ENCODE assay signal across 28 mouse cellular contexts in genomic region chr19:19199534-19199933, GRCm38 (mm10).
A peak's percentile ranks its signal among the peaks of the same experiment; 100 is the strongest.
DNase-seq lines count a peak whose midpoint lies in the region; ATAC-seq and TF ChIP-seq lines count a peak whose summit lies in the region.
"Had no signal": no experiment of that assay in that cellular context is flagged by ENCODE, and none has a peak within 500 bp of the region (broad histone marks: within the 10 kb centered on the region; RNA-seq: fewer than 3 reads in every experiment).

No protein-coding gene starts in this region.

- no peaks in the 10 kb centered on the region for H3K36me3 ChIP-seq in heart, embryonic 15.5 days
- no peaks in the 10 kb centered on the region for H3K36me3 ChIP-seq in heart, embryonic 11.5 days (ENCODE audit: control insufficient read depth, insufficient read depth, low read length)
- H3K36me3 ChIP-seq: embryonic facial prominence, embryonic 13.5 days; G1E; kidney, embryonic 15.5 days; liver, embryonic 12.5 days; midbrain, embryonic 12.5 days had no signal

- no peak for TF ChIP-seq CTCF in lung, adult 2 months (IDR thresholded peaks at IDR 0.05; ENCODE audit: insufficient read depth, low read length)

- H3K4me2 ChIP-seq in heart, embryonic 15.5 days: no peak overlapping the region
- no peak overlapping the region for H3K4me2 ChIP-seq in heart, embryonic 11.5 days
- H3K4me2 ChIP-seq: embryonic facial prominence, embryonic 13.5 days; kidney, embryonic 15.5 days; liver, embryonic 12.5 days; midbrain, embryonic 12.5 days had no signal

- DNase-seq in frontal cortex, postnatal 10 days (ENCODE audit: low spot score in 2 of 2): no peak
- DNase-seq in lung, postnatal 36 days: peak; percentile 1
- DNase-seq in lung, adult 2 months: no peak
- peak; percentile 22 to 23 for DNase-seq in right cerebral cortex, postnatal 10 days (ENCODE audit: low spot score in 2 of 2)
- no peak for DNase-seq in gastrocnemius, postnatal 14 days
- DNase-seq: adrenal gland, adult 8-10 months; cerebellum, adult 11 months; cerebellum, adult 9-11 months; embryo, embryonic 11 days; gastrocnemius, postnatal 10 days; kidney, adult 18-20 months; kidney, postnatal 25 days; lung, adult 18-20 months; thymus, adult 2 months; thymus, postnatal 36 days had no signal

- 50% methylated on average over 8 of the region's 8 CpGs for WGBS in heart, embryonic 15.5 days
- WGBS in heart, embryonic 11.5 days (ENCODE audit: insufficient replicate concordance): 57% methylated on average over 8 of the region's 8 CpGs
- WGBS in lung, adult 2 months: 65% methylated on average over 8 of the region's 8 CpGs

- no peaks in the 10 kb centered on the region for H3K27me3 ChIP-seq in heart, embryonic 15.5 days
- H3K27me3 ChIP-seq in heart, embryonic 11.5 days (ENCODE audit: control insufficient read depth, insufficient read depth, low read length): no peaks in the 10 kb centered on the region
- H3K27me3 ChIP-seq: embryonic facial prominence, embryonic 13.5 days; kidney, embryonic 15.5 days; liver, embryonic 12.5 days; megakaryocyte, embryonic 14.5 days; midbrain, embryonic 12.5 days had no signal

- H3K9me3 ChIP-seq in heart, embryonic 15.5 days (replicated peaks): no peaks in the 10 kb centered on the region
- no peaks in the 10 kb centered on the region for H3K9me3 ChIP-seq in heart, embryonic 11.5 days (replicated peaks; ENCODE audit: control insufficient read depth, low read length)
- H3K9me3 ChIP-seq: embryonic facial prominence, embryonic 13.5 days; G1E; kidney, embryonic 15.5 days; liver, embryonic 12.5 days had no signal

- ATAC-seq in frontal cortex, adult (ENCODE audit: low TSS enrichment): peak; percentile 57
- peak; percentile 53; the same call in 1 of the 2 replicates for ATAC-seq in heart, embryonic 15.5 days (replicated peaks; ENCODE audit: insufficient number of reproducible peaks, insufficient read depth, low FRiP score, low read depth)
- no peak for ATAC-seq in heart, embryonic 11.5 days (replicated peaks; ENCODE audit: insufficient number of reproducible peaks, low FRiP score, low TSS enrichment)
- ATAC-seq: forebrain, embryonic 16.5 days; hindbrain, embryonic 16.5 days; liver, embryonic 12.5 days had no signal

- no peak for TF ChIP-seq POLR2A in lung, adult 2 months (IDR thresholded peaks at IDR 0.05; ENCODE audit: borderline replicate concordance, extremely low read depth, low read depth, low read length)

- H3K27ac ChIP-seq in heart, embryonic 15.5 days: peak overlapping the region; percentile 37; the same call in 1 of the 2 replicates
- H3K27ac ChIP-seq in heart, embryonic 11.5 days (ENCODE audit: low read depth, low read length): no peak overlapping the region
- H3K27ac ChIP-seq: embryonic facial prominence, embryonic 13.5 days; kidney, embryonic 15.5 days; layer of hippocampus, adult 2 months; liver, embryonic 12.5 days; midbrain, embryonic 12.5 days had no signal

- intact Hi-C loops in gastrocnemius, postnatal 14 days (cut with DNase I; ENCODE audit: low total_unique reads): no loop called here

- H3K4me1 ChIP-seq in heart, embryonic 15.5 days (replicated peaks): no peaks in the 10 kb centered on the region
- no peaks in the 10 kb centered on the region for H3K4me1 ChIP-seq in heart, embryonic 11.5 days (ENCODE audit: control insufficient read depth, insufficient read depth, low read length)
- H3K4me1 ChIP-seq in lung, adult 2 months (ENCODE audit: control insufficient read depth, insufficient read depth, low read length): no peaks in the 10 kb centered on the region
- H3K4me1 ChIP-seq: embryonic facial prominence, embryonic 13.5 days; kidney, embryonic 15.5 days; liver, embryonic 12.5 days; midbrain, embryonic 12.5 days had no signal

- no peak overlapping the region for H3K4me3 ChIP-seq in heart, embryonic 15.5 days
- H3K4me3 ChIP-seq in heart, embryonic 11.5 days (ENCODE audit: low read depth, low read length): no peak overlapping the region
- H3K4me3 ChIP-seq in lung, adult 2 months (replicated peaks; ENCODE audit: extremely low read depth, low read depth, low read length): no peak overlapping the region
- H3K4me3 ChIP-seq: embryonic facial prominence, embryonic 13.5 days; erythroblast, embryonic 14.5 days; kidney, embryonic 15.5 days; layer of hippocampus, adult 2 months; liver, embryonic 12.5 days; megakaryocyte, embryonic 14.5 days; midbrain, embryonic 12.5 days had no signal

- no peak overlapping the region for H3K9ac ChIP-seq in heart, embryonic 15.5 days
- H3K9ac ChIP-seq in heart, embryonic 11.5 days (ENCODE audit: low read depth, low read length): no peak overlapping the region
- H3K9ac ChIP-seq: embryonic facial prominence, embryonic 13.5 days; kidney, embryonic 15.5 days; liver, embryonic 12.5 days; midbrain, embryonic 12.5 days had no signal

Comparison
In these comparisons a context has a peak if more than half of its experiments do, and no peak if none do; other contexts are left out.
1. DNase-seq: peak in lung, postnatal 36 days (single experiment) and right cerebral cortex, postnatal 10 days (2 of 2); none in frontal cortex, postnatal 10 days (0 of 2), lung, adult 2 months (single experiment) and gastrocnemius, postnatal 14 days (single experiment).